Mouse (Mus musculus): ENCODE measurements around the gene Cfap77.

The Cfap77 gene

DNA sequence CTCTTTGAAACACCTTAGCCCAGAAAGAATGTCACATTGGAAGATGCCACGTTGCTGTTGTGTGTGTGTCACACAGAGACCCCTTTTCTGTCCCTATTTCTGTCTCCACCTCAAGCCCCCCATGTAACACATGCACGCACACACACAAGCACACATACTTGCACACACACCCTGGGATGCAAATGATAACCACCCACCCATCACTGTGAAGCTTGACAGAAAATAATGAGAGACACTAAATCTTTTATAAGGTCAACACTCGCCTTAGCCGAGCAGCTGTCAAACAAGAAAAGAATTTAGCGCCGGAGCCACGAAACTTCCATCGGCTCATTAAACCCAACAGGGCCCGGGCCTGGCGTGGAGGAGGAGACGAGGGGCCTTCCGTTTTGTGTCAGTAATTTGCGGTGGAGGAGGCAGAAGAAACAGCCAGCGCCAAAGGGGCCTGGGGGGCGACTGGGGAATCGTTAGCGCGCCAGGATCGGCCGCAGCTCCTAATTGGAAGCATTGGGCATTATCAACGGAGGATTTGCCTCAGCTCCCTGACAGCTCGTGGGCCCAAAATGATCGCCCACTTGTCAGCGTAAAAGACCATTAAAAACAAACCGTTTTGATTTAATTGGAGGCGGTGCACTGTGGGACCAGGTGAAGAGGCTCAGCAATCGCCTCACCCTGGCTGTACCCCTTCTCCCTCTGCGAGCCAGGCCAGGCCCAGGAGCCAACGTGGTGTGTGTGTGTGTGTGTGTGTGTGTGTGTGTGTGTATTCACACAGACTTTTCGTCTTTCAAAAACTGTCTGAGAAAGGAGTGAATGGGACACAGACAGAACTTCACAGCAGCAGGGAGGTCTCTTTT is 111.0 kb downstream of the Cfap77 start:
- no peak for DNase-seq (ENCODE audit: low spot score in 2 of 2)

GRCm38 (mm10) chr2:28938997-28939396 is 115.9 kb downstream of the Cfap77 start:
- DNase-seq (ENCODE audit: low spot score in 2 of 2) = no peak

DNA sequence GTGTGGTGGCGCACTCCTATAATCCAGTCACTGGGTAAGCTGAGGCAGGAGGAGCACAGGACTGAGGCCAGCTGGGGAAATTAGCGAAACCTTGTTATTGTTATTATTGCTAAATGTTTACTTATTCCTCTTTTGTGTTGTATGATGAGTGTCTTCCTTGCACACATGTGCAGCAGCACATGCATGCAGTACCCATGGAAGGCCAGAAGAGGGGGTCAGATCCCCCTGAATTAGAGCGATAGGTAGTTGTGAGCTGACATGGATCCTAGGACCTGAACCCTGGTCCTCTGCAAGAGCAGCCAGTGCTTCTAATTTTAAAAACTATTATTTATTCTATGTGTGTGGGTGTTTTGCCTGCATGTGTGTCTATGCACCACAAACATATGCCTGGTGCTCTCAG is 124.3 kb downstream of the Cfap77 start:
- DNase-seq (ENCODE audit: low spot score in 2 of 2) = no peak

DNA sequence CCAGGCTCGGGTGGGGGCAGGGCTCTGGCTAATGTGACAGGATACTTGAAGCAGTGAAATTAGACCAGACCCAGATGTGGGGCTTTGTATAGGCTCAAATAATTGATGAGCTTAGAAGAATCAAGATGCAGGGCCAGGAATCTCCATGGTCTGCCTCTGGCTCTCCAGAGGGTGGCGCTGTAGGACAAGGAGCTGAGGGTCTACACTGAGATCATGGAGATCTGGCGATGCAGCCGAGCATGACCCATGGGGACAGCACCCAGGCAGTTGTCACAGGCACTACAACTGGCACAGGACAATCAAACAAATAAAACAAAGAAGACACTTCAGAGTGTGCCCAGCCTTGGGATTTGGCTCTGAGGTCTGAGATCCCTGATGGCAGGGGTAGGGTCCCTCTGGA is 131.0 kb downstream of the Cfap77 start:
- DNase-seq (ENCODE audit: low spot score in 2 of 2) = peak; percentile 68 to 79

DNA sequence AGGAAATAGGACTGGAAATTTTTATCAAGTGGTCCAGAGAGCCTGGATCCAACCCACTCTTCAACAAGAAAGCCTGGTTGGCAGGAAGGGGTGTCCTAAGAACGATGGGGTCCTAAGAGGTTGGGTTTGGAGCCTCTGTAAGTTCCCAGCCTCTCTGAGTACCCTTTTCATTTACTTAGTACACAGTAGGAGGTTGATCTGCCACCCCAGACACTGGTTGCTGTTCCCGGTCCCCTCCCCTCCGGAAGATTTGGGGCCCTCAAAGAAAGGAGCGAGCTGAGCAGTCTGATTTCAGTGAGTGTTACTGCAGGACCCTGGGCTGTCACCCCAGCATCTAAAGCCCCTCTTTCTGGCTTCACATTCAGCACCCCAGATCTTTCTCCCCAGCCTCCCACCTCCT is 135.9 kb downstream of the Cfap77 start:
- no peak for DNase-seq (ENCODE audit: low spot score in 2 of 2)

DNA sequence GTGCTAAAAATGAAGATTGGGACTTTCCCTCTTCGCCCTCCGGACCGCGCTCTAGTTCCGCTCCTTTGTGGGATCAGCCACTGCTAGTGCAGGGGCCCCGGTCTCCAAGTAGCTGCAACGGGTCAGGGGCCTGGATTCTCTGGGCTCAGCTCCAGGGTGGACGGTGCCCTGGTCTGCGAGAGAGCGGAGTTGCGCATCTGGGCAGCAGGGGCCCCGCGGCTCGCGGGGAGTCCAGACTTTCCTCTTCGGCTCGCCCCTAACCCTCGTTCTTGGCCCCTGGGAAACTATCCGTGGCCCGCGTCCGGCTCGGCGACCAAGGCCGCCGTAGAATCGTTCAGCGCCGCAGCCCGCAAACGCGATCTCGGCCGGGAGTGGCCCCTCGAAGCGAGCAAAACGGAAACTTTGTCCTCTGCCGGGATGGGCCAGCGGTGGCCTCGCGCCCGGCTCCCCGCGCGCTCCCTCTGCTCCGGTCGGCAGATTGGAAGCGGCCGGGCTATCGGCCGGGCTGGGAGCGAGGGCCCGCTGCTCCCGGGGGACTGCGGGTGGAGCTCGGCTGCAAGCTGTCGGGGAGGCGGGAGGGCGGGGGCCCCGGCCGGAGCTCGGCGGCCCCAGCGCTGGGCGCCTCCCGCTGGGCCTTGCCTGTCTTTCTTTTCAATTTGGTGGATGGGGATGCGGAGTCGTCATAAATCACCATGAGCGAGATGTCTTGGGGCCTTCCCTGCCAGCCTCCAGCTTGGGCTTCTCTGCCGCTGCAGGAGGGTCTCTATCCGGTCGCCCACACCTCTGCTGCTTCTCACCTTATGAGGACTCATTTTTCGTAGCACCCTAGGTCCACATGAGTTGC is 137.1 kb downstream of the Cfap77 start:
- DNase-seq (ENCODE audit: low spot score in 2 of 2) = no peak

DNA sequence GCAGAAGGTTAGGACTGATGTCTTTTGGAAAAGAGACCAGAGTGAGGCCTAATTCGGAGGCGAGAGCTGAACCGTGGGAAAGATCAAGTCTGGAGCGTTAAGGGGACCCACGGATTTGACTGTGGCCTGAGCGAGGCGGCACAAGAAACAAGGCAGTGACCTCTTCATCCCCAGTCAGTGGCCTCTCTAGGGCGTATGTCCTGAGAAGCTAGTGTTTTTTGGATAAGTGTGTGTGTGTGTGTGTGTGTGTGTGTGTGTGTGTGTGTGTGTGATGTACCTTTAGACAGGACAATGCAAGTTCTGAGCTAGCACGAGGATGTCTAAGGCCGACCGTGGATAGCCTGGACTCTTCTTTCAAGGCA is 137.7 kb downstream of the Cfap77 start:
- DNase-seq (ENCODE audit: low spot score in 2 of 2) = no peak

DNA sequence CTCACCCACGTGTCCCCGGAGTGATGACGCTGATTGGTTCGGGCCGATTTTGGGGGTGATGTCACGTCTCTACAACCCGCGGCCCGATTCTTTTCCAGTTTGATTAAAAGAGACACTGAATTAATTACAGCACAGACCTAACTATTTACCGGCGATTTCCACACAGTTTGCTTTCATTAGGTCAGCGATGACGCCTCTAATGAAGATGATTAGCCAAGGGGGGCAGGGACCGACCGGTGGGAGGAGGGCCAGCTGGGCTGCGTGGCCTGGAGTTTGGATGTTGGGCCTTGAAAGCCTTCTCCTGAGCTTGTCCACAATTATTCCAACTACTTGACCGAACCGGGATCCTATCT is 138.4 kb downstream of the Cfap77 start, which contains the start of gene Barhl1:
Gene Barhl1 (minus strand): TSS at position 156 of the 353 bp plus-strand sequence.
- DNase-seq (ENCODE audit: low spot score in 2 of 2) = no peak

DNA sequence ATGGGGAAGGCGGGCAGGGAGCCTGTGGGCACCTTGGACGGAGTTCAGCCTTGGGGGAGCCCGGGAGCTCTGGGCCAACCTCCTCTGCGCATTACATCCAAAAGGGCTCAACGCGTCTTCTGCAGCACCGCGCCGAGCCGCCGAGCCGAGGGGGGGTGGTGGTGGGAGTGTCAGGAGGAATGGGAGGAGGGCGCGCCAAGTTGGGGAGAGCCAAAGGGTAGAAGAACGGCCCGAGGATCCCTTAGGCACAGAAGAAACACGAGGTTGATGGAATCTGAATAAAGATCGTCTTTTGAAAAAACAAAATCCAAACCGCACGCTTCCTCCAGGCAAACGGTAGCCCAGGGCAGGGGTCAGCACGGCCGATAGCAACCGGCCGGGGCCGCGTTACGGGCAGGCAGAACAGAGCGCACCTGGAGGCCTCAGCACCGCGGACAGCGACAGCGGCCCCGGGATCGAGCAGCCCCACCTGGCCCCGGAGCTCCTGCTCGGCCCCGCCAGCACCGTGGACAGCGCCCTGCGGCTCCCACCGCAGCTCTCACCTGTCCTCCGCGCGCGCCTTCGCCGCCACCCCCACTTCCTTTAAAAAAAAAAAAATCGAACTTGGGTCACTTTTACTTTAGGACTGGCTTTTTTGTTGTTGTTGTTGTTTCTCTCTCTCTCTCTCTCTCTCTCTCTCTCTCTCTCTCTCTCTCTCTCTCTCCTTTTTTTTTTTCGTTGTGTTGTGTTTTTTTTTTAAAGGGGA is 138.9 kb downstream of the Cfap77 start:
- no peak for DNase-seq (ENCODE audit: low spot score in 2 of 2)

DNA sequence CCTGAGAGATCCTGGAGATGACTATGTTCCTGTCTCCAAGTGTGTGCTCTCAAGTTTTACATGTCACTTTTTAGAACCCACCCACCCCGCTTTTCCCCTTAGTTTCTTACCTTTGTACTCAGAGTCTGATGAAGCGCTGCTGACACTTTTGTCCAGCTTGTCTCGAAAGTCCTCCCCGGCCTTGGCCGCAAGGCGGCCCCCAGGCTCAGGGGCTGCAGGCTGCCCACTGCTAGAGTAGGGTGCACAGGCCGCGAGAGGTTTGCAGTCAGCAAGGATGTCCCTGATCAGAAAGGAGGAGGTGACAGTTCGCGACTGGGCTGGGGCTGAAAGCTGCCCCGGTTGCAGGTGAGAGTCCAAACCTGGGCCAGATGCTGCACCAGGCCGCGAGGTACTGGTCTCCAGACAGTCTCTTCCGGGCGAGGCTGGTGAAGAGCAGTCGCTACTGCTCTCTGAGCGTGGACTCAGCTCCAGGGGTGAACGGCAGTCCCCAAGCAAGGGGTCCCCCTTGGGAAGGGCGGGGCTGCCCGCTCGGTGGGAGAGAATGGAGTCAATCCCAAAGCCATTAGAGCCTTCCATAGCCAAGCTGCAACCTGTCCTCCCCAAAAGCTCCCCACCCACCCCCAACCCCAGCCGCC is 139.6 kb downstream of the Cfap77 start:
- DNase-seq (ENCODE audit: low spot score in 2 of 2) = no peak

DNA sequence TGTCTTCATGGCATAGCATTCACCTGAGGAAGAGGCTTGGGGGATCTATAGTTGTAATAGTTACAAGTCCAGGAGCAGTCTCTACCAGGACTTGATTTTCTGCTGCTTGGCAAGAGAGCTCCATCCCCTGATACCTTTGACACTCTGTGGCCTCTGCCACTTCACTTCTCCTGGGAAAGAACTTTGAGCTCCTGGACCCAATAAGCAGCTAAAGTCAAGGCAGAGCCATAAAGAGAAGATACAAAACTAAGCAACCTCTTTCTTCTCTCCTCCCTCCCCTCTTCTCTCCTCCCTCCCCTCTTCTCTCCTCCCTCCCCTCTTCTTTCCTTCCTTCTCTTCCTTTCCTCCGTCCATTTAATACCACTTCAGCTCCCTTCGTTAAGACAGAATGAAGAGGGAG is 140.7 kb downstream of the Cfap77 start:
- DNase-seq (ENCODE audit: low spot score in 2 of 2) = no peak

GRCm38 (mm10) chr2:28912961-28913360 is 141.9 kb downstream of the Cfap77 start:
- no peak for DNase-seq (ENCODE audit: low spot score in 2 of 2)

DNA sequence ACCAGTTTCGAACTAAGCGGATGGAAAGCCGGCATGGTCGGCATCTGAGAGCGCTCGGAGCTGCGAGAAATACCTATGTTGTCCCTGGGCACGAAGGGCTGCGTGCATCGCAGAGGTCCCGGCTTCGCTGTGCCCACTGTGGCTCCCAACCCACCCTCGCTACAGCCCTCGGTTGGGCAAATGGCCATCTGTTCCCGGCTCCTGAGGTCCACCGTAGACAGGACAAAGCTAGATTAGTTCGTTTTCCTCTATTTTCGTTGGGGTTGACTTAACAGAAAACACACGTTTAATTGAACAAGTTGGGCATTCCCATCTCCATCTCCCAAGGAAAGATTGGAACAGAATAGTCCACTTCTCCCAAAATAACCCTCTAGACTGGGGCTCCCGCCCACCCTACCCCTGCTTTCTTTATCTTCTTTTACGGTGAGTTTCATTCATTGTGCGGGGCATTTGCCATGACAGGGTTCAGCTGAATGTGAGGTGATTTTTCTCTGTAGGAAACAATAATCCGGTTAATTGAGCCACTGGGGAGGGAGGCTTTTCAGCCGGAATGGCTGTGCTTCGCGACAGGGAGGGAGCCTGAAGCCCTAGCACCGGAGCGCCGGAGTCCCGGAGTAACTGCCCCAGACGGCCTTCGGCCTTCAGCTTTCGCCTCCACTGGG is 142.7 kb downstream of the Cfap77 start:
- DNase-seq (ENCODE audit: low spot score in 2 of 2) = no peak

DNA sequence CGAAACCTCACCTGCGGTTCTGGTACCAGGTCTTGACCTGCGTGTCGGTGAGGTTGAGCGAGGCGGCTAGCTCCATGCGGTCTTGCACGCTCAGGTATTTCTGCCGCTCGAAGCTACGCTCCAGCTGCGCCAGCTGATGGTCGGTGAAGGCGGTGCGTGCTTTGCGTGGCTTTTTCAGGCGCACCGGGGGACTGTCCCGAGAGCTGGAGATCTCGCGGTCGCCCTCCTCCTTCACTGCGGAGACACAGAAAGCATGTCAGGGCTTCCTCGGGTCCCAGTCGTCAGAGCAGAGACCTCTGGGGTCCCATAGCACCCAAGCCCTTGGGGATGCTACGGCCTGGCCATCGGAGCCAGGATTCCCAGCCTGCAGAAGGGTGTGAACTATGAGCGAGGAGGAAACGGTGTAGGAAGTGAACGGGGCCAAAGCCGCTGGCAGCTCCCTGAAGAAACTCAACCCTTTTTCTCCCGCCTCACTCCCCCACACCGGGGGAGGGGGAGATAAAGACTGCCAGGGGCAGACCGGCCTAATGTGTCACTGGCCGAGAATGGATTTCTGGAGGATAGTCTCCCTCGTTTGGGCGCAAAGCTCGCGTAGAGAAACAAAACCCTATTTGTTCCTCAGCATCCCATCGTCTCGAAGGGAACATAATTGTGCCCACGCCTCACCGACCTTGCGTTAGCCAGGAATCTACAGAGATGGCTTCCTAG is 143.4 kb downstream of the Cfap77 start:
- DNase-seq (ENCODE audit: low spot score in 2 of 2) = no peak

- no peak for DNase-seq (ENCODE audit: low spot score in 2 of 2)
These were observed 144.0 kb downstream of the Cfap77 start for GRCm38 (mm10) chr2:28910877-28911276.

DNA sequence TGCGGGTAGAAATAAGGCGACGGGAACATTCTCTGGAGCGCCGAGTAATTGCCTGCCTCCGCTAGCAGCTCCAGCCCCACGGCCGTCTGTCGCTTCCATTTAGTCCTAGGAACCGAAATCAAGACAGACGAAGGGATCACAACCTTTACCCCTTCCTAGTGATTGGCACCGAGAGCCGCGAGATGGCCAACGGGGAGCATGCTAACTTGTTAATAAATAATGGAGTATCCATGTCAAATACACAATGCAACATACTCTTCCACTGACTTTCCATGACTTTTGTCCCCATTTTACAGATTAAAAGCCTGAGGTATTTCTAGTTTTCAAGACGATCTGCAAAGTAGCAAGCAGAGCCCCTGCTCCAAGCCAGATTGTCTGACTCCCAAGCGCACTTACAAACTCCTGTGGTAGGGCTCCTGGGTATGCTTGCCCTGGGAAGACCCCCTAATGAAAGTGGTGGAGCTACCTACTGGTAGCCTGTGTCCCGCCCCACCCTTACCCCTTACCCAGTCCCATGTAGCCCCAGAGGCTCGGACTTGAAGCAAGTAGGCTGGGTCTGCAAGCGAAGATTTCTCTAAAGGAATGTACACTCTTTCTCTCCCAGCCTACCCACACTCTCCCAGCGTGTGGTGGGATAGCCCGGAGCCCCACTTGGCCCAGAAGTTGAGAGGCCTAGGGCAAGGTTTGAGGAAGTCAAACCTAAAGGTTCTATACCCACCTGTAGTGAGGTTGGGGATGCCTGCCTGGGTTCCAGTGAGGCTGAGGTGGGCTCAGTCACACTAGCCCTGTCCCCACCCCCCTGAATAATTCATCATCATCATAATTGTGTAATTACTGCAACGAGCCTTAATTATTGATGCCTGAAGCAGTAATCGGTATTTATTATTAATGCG is 144.8 kb downstream of the Cfap77 start:
- DNase-seq (ENCODE audit: low spot score in 2 of 2) = no peak

DNA sequence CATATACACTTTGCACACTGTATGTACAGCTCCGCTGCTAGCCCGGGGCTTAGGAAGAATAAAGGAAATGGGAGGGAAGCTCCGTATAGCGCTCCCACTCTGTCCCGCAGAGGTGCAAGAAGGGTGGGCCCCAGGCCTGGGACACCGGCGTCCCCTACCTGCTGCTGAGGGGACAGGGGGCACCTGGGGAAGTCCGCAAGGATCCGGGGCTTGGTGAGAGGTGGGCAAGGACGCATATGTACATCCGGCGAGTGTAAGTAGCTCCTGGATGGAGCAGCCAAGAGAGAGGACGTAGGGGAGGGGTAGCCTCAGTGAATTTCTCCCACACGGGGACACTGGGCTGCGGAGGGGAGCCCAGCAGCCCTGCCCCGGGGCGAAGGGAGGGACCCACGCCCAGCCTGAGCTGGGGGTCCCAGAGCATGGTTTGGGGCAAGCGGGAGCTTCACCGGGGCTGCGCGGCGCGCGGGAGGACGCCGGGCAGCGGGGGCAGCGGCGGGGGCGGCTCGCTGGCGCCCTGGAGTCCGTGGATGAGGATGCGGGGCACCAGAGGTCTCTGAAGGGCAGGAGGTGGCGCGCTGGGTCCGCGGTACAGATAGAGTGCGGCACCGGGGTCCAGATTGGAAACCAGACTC is 145.6 kb downstream of the Cfap77 start:
- no peak for DNase-seq (ENCODE audit: low spot score in 2 of 2)

- DNase-seq (ENCODE audit: low spot score in 2 of 2) = no peak
These were observed 146.3 kb downstream of the Cfap77 start for GRCm38 (mm10) chr2:28908389-28909153.

Data from right cerebral cortex, adult 2 months (tissue).